Mouse (Mus musculus) lung, postnatal 36 days (tissue): ENCODE measurements around the gene Pla2g4c.

Source experiments
- DNase-seq: peaks from one replicate; pipeline ENCODE4 v3.0.0; 2022; ENCODE audit warnings: mixed read lengths

Gene Pla2g4c

DNA sequence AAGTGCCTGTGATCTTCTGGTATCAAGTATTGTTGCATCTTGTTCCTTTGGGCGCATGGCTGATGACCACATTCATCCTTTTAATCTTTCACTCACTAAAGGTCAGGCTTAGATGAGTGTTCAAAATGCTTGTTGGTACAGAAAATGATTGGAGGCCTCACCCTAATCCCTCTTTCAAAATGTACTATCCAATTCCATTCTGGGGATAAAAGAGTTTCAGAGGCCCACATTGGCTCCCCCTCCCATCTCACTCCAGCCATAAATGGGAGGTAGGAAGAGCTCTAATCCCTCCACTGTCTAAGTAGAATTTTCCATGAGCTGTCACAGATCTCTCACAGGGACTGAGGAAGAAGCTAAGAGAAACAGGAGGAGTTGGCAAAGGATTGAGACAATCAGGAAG is 73.4 kb downstream of the Pla2g4c start, which contains the start of gene Cabp5:
Gene Cabp5, plus strand, starts transcription at position 301 of the 400 bp plus-strand sequence.
- no peak for DNase-seq
